Mouse (Mus musculus) ES-Bruce4 (cell line): ENCODE data around the gene Hoxa1.

ENCODE experiments used
- CTCF ChIP-seq: IDR thresholded peaks from one replicate; pipeline ENCODE4 v1.8.1; 2011; ENCODE audit warnings: low read depth, low read length
- POLR2A ChIP-seq: IDR thresholded peaks from one replicate; pipeline ENCODE4 v1.8.1; 2011; ENCODE audit warnings: low read length; ENCODE audit not compliant: insufficient read depth

DNA sequence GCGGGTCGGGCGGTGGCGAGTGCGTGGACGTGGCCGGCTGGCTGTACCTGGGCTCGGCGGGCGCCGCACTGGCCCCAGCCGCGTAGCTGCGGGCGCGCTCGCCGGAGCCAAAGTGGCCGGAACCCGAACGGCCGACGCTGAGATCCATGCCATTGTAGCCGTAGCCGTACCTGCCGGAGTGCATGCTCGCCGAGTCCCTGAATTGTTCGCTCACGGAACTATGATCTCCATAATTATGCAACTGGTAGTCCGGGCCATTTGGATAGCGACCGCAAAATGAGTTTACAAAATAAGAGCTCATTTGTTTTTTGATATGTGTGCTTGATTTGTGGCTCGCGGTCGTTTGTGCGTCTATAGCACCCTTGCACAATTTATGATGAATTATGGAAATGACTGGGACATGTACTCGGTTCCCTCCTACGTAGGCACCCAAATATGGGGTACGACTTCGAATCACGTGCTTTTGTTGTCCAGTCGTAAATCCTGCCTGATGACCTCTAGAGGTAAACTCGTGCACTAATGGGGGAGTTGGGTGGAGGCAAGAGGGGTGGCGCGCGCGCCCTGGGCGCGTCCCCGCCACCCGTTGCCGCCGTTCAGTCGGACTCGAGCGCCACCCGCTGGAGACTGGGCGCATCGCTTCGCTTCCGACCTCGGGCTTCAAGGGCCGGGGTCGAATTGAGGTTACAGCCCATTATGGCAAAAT lies 46.1 kb upstream of the Hoxa1 start, which contains the start of gene Hoxa5:
- TF ChIP-seq POLR2A: no peak
- TF ChIP-seq CTCF: peak; percentile 82
